In genomic region chr2:152092927-152093326, GRCm38 (mm10) we compare ENCODE assay signal across 9 mouse cellular contexts. TPM values are rescaled to one million over a fixed set of nuclear protein-coding genes. Genes with fewer than 3 reads are reported as not detected.
DNase-seq lines count a peak whose midpoint lies in the region; ATAC-seq and TF ChIP-seq lines count a peak whose summit lies in the region.
"Had no signal": no experiment of that assay in that cellular context is flagged by ENCODE, and none has a peak within 500 bp of the region (broad histone marks: within the 10 kb centered on the region; RNA-seq: fewer than 3 reads in every experiment).

No protein-coding gene starts in this region.

- no peak for ATAC-seq in hindbrain, embryonic 11.5 days (ENCODE audit: low FRiP score)
- no peak for ATAC-seq in liver, postnatal 0 days

- no peak for TF ChIP-seq CTCF in liver, postnatal 0 days (IDR thresholded peaks at IDR 0.05; ENCODE audit: low read depth)

- intact Hi-C loops in heart, postnatal 10 days (cut with DNase I): no loop called here

- no peaks in the 10 kb centered on the region for H3K36me3 ChIP-seq in heart, embryonic 10.5 days
- H3K36me3 ChIP-seq in ES-E14 (ENCODE audit: control insufficient read depth, insufficient read depth, low read length, poor library complexity, severe bottlenecking): no peaks in the 10 kb centered on the region; the same call in 1 of the 2 replicates
- H3K36me3 ChIP-seq in hindbrain, embryonic 11.5 days (ENCODE audit: control insufficient read depth, insufficient read depth, low read length): no peaks in the 10 kb centered on the region
- no peaks in the 10 kb centered on the region for H3K36me3 ChIP-seq in liver, postnatal 0 days (replicated peaks; ENCODE audit: insufficient read depth, low read length)

- DNase-seq in heart, embryonic 10.5 days (ENCODE audit: low spot score): no peak
- DNase-seq in heart, adult 8-10 months (ENCODE audit: low spot score): no peak
- DNase-seq in ES-E14 (ENCODE audit: low read depth, low spot score): no peak
- DNase-seq in hindbrain, embryonic 11.5 days (ENCODE audit: low spot score): peak; percentile 52
- no peak for DNase-seq in liver, postnatal 0 days
- no peak for DNase-seq in urinary bladder, postnatal 14 days (ENCODE audit: low spot score)
- no peak for DNase-seq in layer of hippocampus, adult 9-11 months
- no peak for DNase-seq in heart, postnatal 10 days

- H3K27ac ChIP-seq in heart, embryonic 10.5 days: 0 out of 2 replicates have a peak overlapping the region, but pooled peaks have one; percentile 36
- no peak overlapping the region; the same call in 1 of the 2 replicates for H3K27ac ChIP-seq in ES-E14 (ENCODE audit: insufficient read depth, low read depth, low read length, poor library complexity, severe bottlenecking)
- H3K27ac ChIP-seq in hindbrain, embryonic 11.5 days (ENCODE audit: low read depth, low read length): peak overlapping the region; percentile 53; the same call in 1 of the 2 replicates
- H3K27ac ChIP-seq in liver, postnatal 0 days (ENCODE audit: low read depth): no peak overlapping the region

- peak overlapping the region; percentile 35 for H3K4me2 ChIP-seq in hindbrain, embryonic 11.5 days (replicated peaks; ENCODE audit: low read depth, low read length)
- H3K4me2 ChIP-seq in liver, postnatal 0 days (ENCODE audit: low read depth, low read length): peak overlapping the region; percentile 42; the same call in 1 of the 2 replicates

- in situ Hi-C loops in ES-E14 (cut with MboI; ENCODE audit: low sequenced_read_pairs in 2 of 2, unreplicated experiment in 2 of 2): no loop called here

- peak overlapping the region; percentile 57 for H3K4me3 ChIP-seq in heart, embryonic 10.5 days
- peak overlapping the region; percentile 74 to 78 for H3K4me3 ChIP-seq in ES-E14 (ENCODE audit: insufficient read depth in 1 of 2, low read depth in 1 of 2, low read length in 2 of 2, poor library complexity in 1 of 2, severe bottlenecking in 1 of 2)
- H3K4me3 ChIP-seq in hindbrain, embryonic 11.5 days (ENCODE audit: low read depth, low read length): peak overlapping the region; percentile 27
- peak overlapping the region; percentile 24; the same call in 1 of the 2 replicates for H3K4me3 ChIP-seq in liver, postnatal 0 days (ENCODE audit: low read depth, low read length)

- WGBS in heart, embryonic 10.5 days: 7% methylated on average over 45 of the region's 45 CpGs
- 4% methylated on average over 28 of the region's 45 CpGs for WGBS in hindbrain, embryonic 11.5 days
- 6% methylated on average over 40 of the region's 45 CpGs for WGBS in liver, postnatal 0 days (ENCODE audit: insufficient replicate concordance)

- no peaks in the 10 kb centered on the region for H3K9me3 ChIP-seq in heart, embryonic 10.5 days
- H3K9me3 ChIP-seq in ES-E14 (ENCODE audit: control insufficient read depth, insufficient read depth, low read depth, low read length): no peaks in the 10 kb centered on the region
- H3K9me3 ChIP-seq in hindbrain, embryonic 11.5 days (ENCODE audit: control insufficient read depth, low read length): no peaks in the 10 kb centered on the region
- H3K9me3 ChIP-seq in liver, postnatal 0 days (ENCODE audit: low read length): no peaks in the 10 kb centered on the region

- peaks cover 95% of the 10 kb centered on the region for H3K27me3 ChIP-seq in heart, embryonic 10.5 days (ENCODE audit: insufficient read depth, poor library complexity, severe bottlenecking)
- peaks cover 22% of the 10 kb centered on the region for H3K27me3 ChIP-seq in hindbrain, embryonic 11.5 days (ENCODE audit: control insufficient read depth, insufficient read depth, low read length)
- peaks cover 61% of the 10 kb centered on the region for H3K27me3 ChIP-seq in liver, postnatal 0 days (ENCODE audit: insufficient read depth, low read length)

- H3K9ac ChIP-seq in ES-E14 (ENCODE audit: insufficient read depth, low read depth, low read length, poor library complexity, severe bottlenecking): peak overlapping the region; percentile 75
- H3K9ac ChIP-seq in hindbrain, embryonic 11.5 days (ENCODE audit: low read depth, low read length): peak overlapping the region; percentile 35
- no peak overlapping the region for H3K9ac ChIP-seq in liver, postnatal 0 days (replicated peaks)

- TF ChIP-seq EP300 in liver, postnatal 0 days (IDR thresholded peaks at IDR 0.05; ENCODE audit: low read depth): no peak

- H3K4me1 ChIP-seq in heart, embryonic 10.5 days: peaks cover 24% of the 10 kb centered on the region
- peaks cover 14 to 19% of the 10 kb centered on the region in 2 experiments for H3K4me1 ChIP-seq in ES-E14 (ENCODE audit: control insufficient read depth in 2 of 2, insufficient read depth in 2 of 2, low read length in 2 of 2, poor library complexity in 1 of 2)
- H3K4me1 ChIP-seq in hindbrain, embryonic 11.5 days (replicated peaks; ENCODE audit: control insufficient read depth, insufficient read depth, low read length): peaks cover 7% of the 10 kb centered on the region; the same call in 1 of the 2 replicates
- H3K4me1 ChIP-seq in liver, postnatal 0 days (ENCODE audit: insufficient read depth): peaks cover 7% of the 10 kb centered on the region

TF ChIP-seq in ES-E14, 5 proteins besides CTCF, POLR2A, EP300 and RAD21:
- TF ChIP-seq ZC3H11A (IDR thresholded peaks at IDR 0.05; ENCODE audit: borderline replicate concordance, low read depth, low read length) (no peak), CHD2 (IDR thresholded peaks at IDR 0.05; ENCODE audit: low read depth, low read length) (no peak), ZNF384 (IDR thresholded peaks at IDR 0.05; ENCODE audit: low read depth, low read length) (no peak), HCFC1 (IDR thresholded peaks at IDR 0.05; ENCODE audit: borderline replicate concordance, insufficient read depth, low read length) (no peak), MAFK (IDR thresholded peaks at IDR 0.05; ENCODE audit: insufficient read depth, low read depth, low read length) (no peak)
TF ChIP-seq in ES-E14: peak in this region for 0.

RNA-seq across cellular contexts. Expression of gene Scrt2, which starts 11.6 kb away (rescaled TPM):
- polyA plus RNA-seq in heart, embryonic 10.5 days (2016; fragmentation: Nextera tagmentation; extraction: Ambion mirVana): not detected in 2 replicates
- not detected for total RNA-seq in heart, adult 8-10 months (2022)
- 0.04 and 0.37 TPM in 2 replicates for total RNA-seq in ES-E14 (2012; rRNA removed)
- 27.1 and 31.4 TPM in 2 replicates for polyA plus RNA-seq in hindbrain, embryonic 11.5 days (2014; fragmentation: Nextera tagmentation; extraction: Ambion mirVana)
- not detected in 2 replicates for polyA plus RNA-seq in liver, postnatal 0 days (2015; fragmentation: Nextera tagmentation; extraction: Ambion mirVana)
- total RNA-seq in heart, postnatal 10 days (2021): not detected
- polyA plus RNA-seq: C2C12 had no signal

RNA-seq across cellular contexts. Expression of gene Srxn1, which starts 12.4 kb away (rescaled TPM):
- 8.1 and 9.1 TPM in 2 replicates for polyA plus RNA-seq in heart, embryonic 10.5 days (2016; fragmentation: Nextera tagmentation; extraction: Ambion mirVana)
- total RNA-seq in heart, adult 8-10 months (2022): 10 to 100 TPM; 19.5 to 33.1 (median 28.9) TPM
- total RNA-seq in ES-E14 (2012; rRNA removed): 16.0 and 18.3 TPM in 2 replicates
- polyA plus RNA-seq in hindbrain, embryonic 11.5 days (2014; fragmentation: Nextera tagmentation; extraction: Ambion mirVana): 13.4 and 14.8 TPM in 2 replicates
- polyA plus RNA-seq in liver, postnatal 0 days (2015; fragmentation: Nextera tagmentation; extraction: Ambion mirVana): 8.2 and 8.7 TPM in 2 replicates
- 10 to 100 TPM; 11.3 to 12.1 TPM for total RNA-seq in heart, postnatal 10 days (2021)

RNA-seq across cellular contexts. Expression of gene Tcf15, which starts 50.4 kb away (rescaled TPM):
- 1.9 and 7.2 TPM in 2 replicates for polyA plus RNA-seq in heart, embryonic 10.5 days (2016; fragmentation: Nextera tagmentation; extraction: Ambion mirVana)
- total RNA-seq in heart, adult 8-10 months (2022): 10 to 100 TPM; 21.1 to 47.5 (median 28.5) TPM
- total RNA-seq in ES-E14 (2012; rRNA removed): 22.4 and 54.6 TPM in 2 replicates
- polyA plus RNA-seq in hindbrain, embryonic 11.5 days (2014; fragmentation: Nextera tagmentation; extraction: Ambion mirVana): 10.7 and 13.1 TPM in 2 replicates
- 0.14 and 0.18 TPM in 2 replicates for polyA plus RNA-seq in liver, postnatal 0 days (2015; fragmentation: Nextera tagmentation; extraction: Ambion mirVana)
- total RNA-seq in heart, postnatal 10 days (2021): 10 to 100 TPM; 44.1 to 53.6 TPM
- polyA plus RNA-seq: C2C12 had no signal

Comparison
In these comparisons a context has a peak if more than half of its experiments do, and no peak if none do; other contexts are left out.
1. H3K27ac ChIP-seq: peak in heart, embryonic 10.5 days (single experiment) and hindbrain, embryonic 11.5 days (single experiment); none in ES-E14 (single experiment) and liver, postnatal 0 days (single experiment).
2. H3K4me3 ChIP-seq: peak in every context shown above with its lines; median percentile 76 in ES-E14; 57 in heart, embryonic 10.5 days; 27 in hindbrain, embryonic 11.5 days; 24 in liver, postnatal 0 days.